Mouse (Mus musculus) layer of hippocampus, adult 9-10 months (tissue): ENCODE measurements around the gene Ctf2.
"Not testable (repeated sequence)": the region's sequence is repeated elsewhere in the genome, so short reads cannot be mapped to it uniquely, and the experiment has no call there.

Experiments used
- DNase-seq: peaks from one replicate; pipeline ENCODE4 v3.0.0; 2022; ENCODE audit warnings: low spot score

Ctf2 gene

GRCm38 (mm10) chr7:127712461-127713385 is 19.2 kb downstream of the Ctf2 start, which contains the start of gene Ctf1:
Gene Ctf1, plus strand, starts transcription at chr7:127712736.
- DNase-seq, result no peak

- no peak for DNase-seq
Observed at GRCm38 (mm10) chr7:127711456-127711855, 20.5 kb downstream of the Ctf2 start.

GRCm38 (mm10) chr7:127711031-127711430 is 20.9 kb downstream of the Ctf2 start:
- no peak for DNase-seq

GRCm38 (mm10) chr7:127709261-127709979 is 22.5 kb downstream of the Ctf2 start:
- DNase-seq, result no peak

GRCm38 (mm10) chr7:127708207-127709078 is 23.5 kb downstream of the Ctf2 start, which contains the start of gene Bcl7c:
Gene Bcl7c, minus strand, starts transcription at chr7:127708933.
- no peak for DNase-seq

GRCm38 (mm10) chr7:127707957-127708206 is 24.1 kb downstream of the Ctf2 start:
- no peak for DNase-seq

- DNase-seq, result no peak
Observed at GRCm38 (mm10) chr7:127707045-127707956, 24.7 kb downstream of the Ctf2 start.

GRCm38 (mm10) chr7:127705706-127706105 is 26.3 kb downstream of the Ctf2 start:
- DNase-seq, result no peak

GRCm38 (mm10) chr7:127704598-127704997 is 27.4 kb downstream of the Ctf2 start:
- DNase-seq, result no peak

- no peak for DNase-seq
Observed at GRCm38 (mm10) chr7:127703561-127704178, 28.3 kb downstream of the Ctf2 start.

- DNase-seq, result no peak
Observed at GRCm38 (mm10) chr7:127700712-127701331, 31.1 kb downstream of the Ctf2 start.

- no peak for DNase-seq
Observed at GRCm38 (mm10) chr7:127698986-127699385, 33.0 kb downstream of the Ctf2 start.

GRCm38 (mm10) chr7:127693730-127694129 is 38.2 kb downstream of the Ctf2 start:
- DNase-seq, result not testable (repeated sequence)

- no peak for DNase-seq
Observed at GRCm38 (mm10) chr7:127693290-127693689, 38.7 kb downstream of the Ctf2 start.

- DNase-seq, result no peak
Observed at GRCm38 (mm10) chr7:127691221-127691989, 40.6 kb downstream of the Ctf2 start.

GRCm38 (mm10) chr7:127689626-127690280 is 42.2 kb downstream of the Ctf2 start:
- DNase-seq, result no peak

GRCm38 (mm10) chr7:127688935-127689334 is 43.0 kb downstream of the Ctf2 start:
- DNase-seq, result no peak

GRCm38 (mm10) chr7:127686740-127687449 is 45.1 kb downstream of the Ctf2 start:
- DNase-seq, result no peak
